Mouse (Mus musculus): Measurements from ENCODE around the gene Zbtb24.

DNA sequence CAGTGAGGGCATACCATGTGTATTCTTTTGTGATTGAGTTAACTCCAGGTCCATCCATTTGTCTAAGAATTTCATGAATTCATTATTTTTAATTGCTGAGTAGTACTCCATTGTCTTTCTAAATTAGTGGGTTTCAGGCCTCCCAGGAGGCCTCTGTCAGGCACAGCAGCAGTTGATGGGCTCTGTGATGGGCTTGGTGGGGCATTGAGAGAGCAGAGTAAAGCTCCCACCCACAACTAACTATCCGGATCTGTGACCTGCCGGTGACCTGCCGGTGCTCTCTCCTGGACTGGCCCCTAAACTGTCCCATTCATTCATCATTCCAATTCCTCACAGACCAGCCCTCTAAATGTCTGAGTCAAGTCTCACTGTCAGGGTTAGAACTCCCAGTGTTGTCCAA is 49.1 kb upstream of the Zbtb24 start:
- no peak for TF ChIP-seq POLR2A (IDR thresholded peaks at IDR 0.05; ENCODE audit: control insufficient read depth, low read depth, low read length)
- TF ChIP-seq CTCF (IDR thresholded peaks at IDR 0.05; ENCODE audit: control insufficient read depth, insufficient read depth, insufficient replicate concordance, low read depth, low read length): no peak

All from testis, adult 2 months (tissue).